Mouse (Mus musculus): ENCODE measurements around the gene Limk1.

GRCm38 (mm10) chr5:134644643-134645118, 43.7 kb downstream of the Limk1 start:
- TF ChIP-seq CTCF (IDR thresholded peaks at IDR 0.05; ENCODE audit: control insufficient read depth, insufficient read depth, insufficient read length) (no peak), MAX (IDR thresholded peaks at IDR 0.05) (no peak), USF1 (IDR thresholded peaks at IDR 0.05; ENCODE audit: low read depth) (no peak), MYOD1 (IDR thresholded peaks at IDR 0.05; ENCODE audit: control insufficient read depth, insufficient read length, low read depth) (no peak)

All from C2C12 (cell line).